Mouse (Mus musculus): ENCODE measurements around the gene Hoxc9.

Gene Hoxc9

GRCm38 (mm10) chr15:103001370-103001769, 25.1 kb downstream of the Hoxc9 start:
- no peak for DNase-seq

GRCm38 (mm10) chr15:103002156-103002555, 25.9 kb downstream of the Hoxc9 start:
- no peak for DNase-seq

DNA sequence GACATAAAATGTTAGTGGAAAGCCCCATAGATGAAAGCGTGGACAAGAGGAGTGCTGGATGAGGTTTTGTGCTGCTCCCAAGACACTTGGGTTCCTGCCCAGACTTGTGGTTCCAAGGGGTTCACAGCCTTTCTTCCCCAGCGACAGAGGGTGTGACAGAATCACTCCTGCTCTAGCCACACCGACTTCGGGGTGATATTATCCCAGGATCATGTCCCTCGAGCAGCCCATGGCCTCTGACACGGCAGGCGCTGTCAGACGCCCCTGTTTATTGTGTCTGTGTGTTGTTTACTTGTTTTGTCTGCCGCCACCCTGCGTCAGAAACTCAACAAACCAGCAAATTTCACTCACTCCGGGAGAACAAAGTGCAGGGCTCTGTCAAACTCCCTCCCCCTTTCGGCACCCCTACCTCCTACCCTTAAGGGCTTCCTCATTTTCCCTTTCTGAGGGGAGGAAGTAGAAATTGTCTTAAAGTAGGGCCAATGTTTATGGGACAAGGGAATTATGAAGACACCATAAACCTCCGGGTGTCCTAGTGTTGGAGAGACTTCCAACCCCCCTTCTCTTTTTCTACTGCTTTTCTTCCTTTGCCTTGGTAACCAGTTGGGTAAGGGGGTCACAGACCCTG, 26.7 kb downstream of the Hoxc9 start:
- no peak for DNase-seq

DNA sequence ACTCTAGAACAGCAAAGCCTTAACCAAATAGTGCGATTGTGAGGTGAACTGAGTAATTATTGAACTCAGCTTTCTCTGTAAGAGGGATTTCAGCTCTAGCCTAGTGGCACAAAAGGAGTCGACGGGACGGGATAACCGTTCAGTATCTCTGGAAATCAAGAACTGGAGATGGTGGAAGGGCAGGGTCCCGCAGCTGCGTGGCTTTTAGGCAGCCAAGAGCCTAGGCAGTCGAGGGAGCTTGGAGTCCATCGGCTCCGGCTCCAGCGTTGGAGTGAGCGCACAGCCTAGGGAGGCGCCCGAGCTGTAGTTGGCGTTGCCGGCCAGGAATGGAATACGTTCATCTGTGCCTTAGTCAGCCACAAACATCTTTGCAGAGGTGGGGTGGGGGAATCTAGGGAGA, 29.1 kb downstream of the Hoxc9 start:
- DNase-seq: no peak

GRCm38 (mm10) chr15:103005797-103006196, 29.6 kb downstream of the Hoxc9 start:
- no peak for DNase-seq

- DNase-seq: no peak
Measured at GRCm38 (mm10) chr15:103006326-103006725, 30.1 kb downstream of the Hoxc9 start.

- DNase-seq: no peak
Measured at GRCm38 (mm10) chr15:103009265-103010111, 33.2 kb downstream of the Hoxc9 start.

DNA sequence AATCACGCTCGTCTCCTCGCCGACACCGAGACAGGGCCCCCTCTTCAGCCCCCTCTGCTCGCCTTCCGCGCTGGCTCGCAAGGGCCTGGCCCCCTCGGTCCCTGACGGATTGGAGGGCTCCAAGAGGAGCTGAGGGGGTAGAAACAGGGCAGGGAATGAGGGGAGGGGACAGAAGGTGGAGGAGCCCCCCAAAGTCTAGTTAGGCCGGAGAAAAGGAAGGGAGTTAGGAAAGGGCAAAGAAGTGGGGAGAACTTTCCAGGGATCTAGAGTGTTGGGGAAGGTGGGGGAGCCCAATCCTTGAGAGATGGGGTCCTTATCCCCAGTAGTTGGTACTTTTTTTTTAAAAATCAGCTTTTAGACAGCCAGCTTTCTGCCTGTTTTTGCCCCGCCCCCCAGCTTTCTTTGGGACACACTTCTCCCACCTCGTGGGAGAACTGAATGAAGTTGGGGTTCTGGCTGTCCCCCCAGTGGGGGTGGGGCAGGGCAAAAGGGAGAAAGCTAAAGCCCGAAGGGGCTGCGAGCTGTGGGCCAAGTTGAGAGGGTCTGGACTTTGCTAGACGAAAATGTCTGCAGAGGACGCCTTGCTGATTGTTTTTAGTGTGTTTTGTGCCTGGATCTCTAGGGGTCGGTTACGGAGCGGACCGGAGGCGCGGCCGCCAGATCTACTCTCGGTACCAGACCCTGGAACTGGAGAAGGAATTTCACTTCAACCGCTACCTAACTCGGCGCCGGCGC, 34.0 kb downstream of the Hoxc9 start:
- DNase-seq: no peak

GRCm38 (mm10) chr15:103010847-103011555, 34.8 kb downstream of the Hoxc9 start:
- no peak for DNase-seq

DNA sequence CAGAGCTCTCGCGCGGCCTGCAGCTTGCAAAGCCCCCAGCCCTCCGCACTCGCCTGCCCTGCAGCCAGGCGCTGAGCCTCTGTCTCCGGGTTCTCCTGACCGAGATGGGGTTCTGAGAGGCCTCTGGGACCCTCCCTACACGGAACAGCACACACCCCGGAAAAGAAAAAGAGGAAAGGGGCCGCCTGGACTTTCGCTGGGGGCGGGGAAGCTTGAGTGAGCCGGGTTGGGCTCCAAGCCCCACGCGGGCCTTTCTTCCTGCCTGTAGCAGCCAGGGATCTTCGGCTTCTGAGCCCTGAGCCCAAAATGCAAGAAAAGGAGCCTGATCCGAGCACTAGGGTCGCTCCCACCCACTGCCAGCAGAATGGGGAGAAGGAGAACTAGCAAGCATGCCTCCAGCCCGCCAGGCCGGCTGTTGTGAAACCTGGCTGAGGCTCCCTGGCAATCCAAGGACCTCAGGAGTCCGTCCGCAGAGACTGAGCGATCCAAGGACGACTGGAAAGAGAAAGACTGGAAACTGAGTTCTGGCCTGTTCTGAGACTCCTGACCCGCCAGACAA, 35.8 kb downstream of the Hoxc9 start:
- no peak for DNase-seq

DNA sequence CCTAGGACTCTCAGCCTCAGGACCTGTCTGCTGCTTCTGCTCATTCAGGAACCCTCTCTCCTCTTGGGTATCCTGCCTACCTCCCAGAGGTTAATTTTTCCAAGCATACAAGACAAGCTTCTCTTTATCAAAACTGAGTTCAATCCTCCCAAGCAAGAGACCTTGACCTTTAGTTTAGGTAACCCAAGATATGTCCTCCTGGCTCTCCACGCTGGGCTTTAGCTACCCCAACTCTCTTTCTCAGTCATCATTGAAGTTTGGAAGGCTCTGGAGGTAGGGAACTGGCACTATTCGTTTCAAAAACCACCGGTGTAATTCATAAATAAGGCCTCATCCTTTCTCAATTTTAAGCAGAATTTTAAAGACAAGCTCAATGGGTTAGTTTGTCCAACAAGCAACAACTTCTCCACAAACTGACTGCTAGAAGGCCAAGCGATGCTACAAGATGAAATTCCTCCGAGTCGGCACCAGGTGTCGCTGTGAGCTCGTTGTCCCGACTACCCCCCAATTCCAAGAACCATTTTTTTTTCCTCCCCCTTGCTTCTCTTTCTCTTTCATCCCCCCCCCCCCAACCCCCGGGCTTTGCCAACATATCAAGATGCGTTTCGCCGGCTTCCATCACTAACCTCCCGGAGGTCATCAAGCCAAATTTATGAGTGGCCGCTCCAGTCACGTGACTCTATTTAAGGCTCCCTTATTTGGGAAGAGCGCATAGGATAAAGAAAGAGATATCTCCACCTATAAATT, 37.2 kb downstream of the Hoxc9 start:
- no peak for DNase-seq

- DNase-seq: peak; percentile 41
Measured at GRCm38 (mm10) chr15:103014166-103015008, 38.1 kb downstream of the Hoxc9 start.

DNA sequence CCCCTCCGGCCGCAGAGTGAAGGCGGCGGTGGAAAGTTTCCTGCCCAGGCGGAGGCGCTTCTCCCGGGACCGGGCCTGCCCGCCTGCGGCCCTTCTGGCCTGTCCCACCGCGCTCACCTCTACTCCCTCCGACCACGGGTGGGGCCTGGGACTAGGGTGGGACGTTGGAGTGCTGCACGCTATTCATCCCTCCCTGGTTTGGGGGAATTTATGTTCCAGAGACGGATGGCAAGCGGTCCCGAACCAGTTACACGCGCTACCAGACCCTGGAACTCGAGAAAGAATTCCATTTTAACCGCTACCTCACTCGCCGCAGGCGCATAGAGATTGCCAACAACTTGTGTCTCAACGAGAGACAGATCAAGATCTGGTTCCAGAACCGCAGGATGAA, 38.8 kb downstream of the Hoxc9 start:
- DNase-seq: no peak

GRCm38 (mm10) chr15:103015406-103016166, 39.3 kb downstream of the Hoxc9 start:
- no peak for DNase-seq

- no peak for DNase-seq
Measured at GRCm38 (mm10) chr15:103018636-103019035, 42.4 kb downstream of the Hoxc9 start, which contains the start of gene Hoxc4. TSS of gene Hoxc4 (plus strand) at chr15:103018934.

DNA sequence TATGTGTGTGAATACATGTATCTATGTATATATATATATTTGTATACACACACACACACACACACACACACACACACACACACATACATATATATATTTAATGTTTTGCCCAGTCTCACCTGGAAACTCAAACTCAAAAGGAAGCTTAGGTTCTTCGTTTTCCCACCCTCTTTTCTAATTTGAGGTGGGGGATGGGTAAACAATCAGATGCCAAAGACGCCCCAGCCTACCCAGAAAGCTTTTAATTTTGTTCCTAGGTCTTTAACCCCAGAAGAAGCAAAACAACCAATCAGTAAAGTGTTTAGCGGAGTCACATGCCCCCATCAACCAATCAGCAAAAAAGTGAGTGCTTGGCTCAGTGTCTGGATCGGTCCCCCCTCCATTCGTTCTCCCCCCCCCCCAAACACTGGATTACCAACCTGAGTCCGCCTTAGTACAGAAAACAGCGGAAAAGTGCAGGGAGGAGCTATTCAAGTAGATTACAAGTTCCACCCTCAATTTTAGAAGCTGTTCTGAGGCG, 44.7 kb downstream of the Hoxc9 start:
- no peak for DNase-seq

- DNase-seq: no peak
Measured at GRCm38 (mm10) chr15:103021544-103021943, 45.3 kb downstream of the Hoxc9 start.

- no peak for DNase-seq
Measured at GRCm38 (mm10) chr15:103024131-103024530, 47.9 kb downstream of the Hoxc9 start.

DNA sequence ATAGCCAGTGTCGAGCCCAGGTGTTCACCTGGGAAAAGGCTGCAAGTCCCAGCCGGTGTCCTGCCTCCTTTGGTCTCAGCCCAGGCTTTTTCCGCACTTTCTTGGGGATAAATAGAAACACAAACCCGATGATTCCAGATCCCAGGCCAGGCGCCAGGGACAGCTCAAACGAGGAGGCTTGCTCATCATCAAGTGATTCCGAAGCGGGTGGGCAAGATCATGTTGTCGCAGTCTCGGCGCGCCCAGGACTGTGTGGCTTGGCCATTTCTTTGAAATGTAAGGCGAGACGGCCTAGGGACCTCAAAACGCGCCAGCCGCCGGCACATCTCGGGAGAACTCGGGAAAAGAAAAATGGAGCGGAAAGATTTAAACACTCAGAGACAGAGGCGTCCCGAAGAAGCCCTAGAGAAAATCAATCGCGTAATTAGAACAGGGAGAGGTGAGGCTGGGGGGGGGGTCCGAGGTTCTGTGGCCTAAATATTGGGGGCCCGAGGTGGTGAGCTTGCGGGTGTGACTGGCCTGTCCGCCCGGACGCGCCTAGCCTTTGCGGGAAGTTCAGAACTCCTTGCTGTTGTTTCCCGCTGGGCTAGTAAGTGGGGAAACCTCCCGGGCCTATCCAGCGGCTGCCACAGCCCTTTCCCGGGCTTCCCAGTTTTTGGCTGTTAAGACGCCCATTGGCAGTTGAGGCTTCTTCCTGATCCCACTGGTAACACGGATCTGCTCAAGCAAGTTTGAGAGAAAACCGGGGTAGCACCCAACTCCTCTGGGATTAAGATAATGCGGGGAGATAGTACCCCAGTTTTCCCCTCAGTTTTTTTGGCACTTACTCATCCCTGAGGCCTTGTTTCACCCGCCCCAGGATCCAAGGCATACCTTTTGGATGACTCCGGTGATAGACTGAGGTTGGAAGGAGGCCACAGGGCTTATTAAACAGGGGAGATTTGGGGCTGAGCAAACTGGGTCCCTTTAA, 51.3 kb downstream of the Hoxc9 start:
- DNase-seq: no peak

All from kidney, adult 11 months (tissue).